Comparison of ENCODE assay signal across 29 mouse cellular contexts in the genomic region with DNA sequence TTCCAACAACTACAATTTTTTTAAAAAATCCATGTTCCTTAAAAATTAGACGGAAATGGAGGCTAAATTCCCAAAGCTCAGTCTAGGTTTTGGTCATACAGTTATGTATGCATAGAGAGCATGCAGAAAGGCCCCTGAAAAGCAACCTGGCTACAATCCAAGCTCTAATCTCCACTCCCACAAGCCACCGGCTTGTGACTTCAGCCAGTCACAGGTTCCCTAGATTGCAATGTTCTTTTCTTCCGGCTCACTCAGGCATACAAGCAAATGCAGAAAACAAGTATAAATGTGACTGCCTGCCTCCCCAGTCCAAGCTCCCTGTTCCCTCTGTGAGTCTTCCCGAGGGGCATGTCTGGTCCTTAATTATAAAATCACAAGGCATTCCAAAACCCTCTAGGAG.
DNase-seq lines count a peak whose midpoint lies in the region; ATAC-seq and TF ChIP-seq lines count a peak whose summit lies in the region.
"Had no signal": no experiment of that assay in that cellular context is flagged by ENCODE, and none has a peak within 500 bp of the region (broad histone marks: within the 10 kb centered on the region; RNA-seq: fewer than 3 reads in every experiment).

No protein-coding gene starts in this region.

- no peaks in the 10 kb centered on the region for H3K27me3 ChIP-seq in forebrain, embryonic 11.5 days (ENCODE audit: control insufficient read depth, insufficient read depth, low read length)
- H3K27me3 ChIP-seq in forebrain, embryonic 12.5 days: 0 out of 2 replicates have a peak, but pooled peaks cover 5% of the 10 kb centered on the region
- H3K27me3 ChIP-seq in heart, postnatal 0 days (ENCODE audit: control insufficient read depth, insufficient read depth, low read length): no peaks in the 10 kb centered on the region
- H3K27me3 ChIP-seq in kidney, postnatal 0 days (ENCODE audit: insufficient read depth, low read length): no peaks in the 10 kb centered on the region
- H3K27me3 ChIP-seq: embryonic facial prominence, embryonic 13.5 days; forebrain, embryonic 15.5 days; hindbrain, embryonic 12.5 days; intestine, embryonic 15.5 days; limb, embryonic 12.5 days; liver, embryonic 15.5 days; lung, embryonic 15.5 days; midbrain, embryonic 13.5 days; neural tube, embryonic 15.5 days; stomach, embryonic 15.5 days had no signal

- TF ChIP-seq CTCF in heart, postnatal 0 days (IDR thresholded peaks at IDR 0.05; ENCODE audit: low read depth): no peak
- TF ChIP-seq CTCF in kidney, postnatal 0 days (IDR thresholded peaks at IDR 0.05; ENCODE audit: low read depth): no peak
- no peak for TF ChIP-seq CTCF in brain, embryonic 14.5 days (IDR thresholded peaks at IDR 0.05; ENCODE audit: borderline replicate concordance, extremely low read depth, insufficient read depth, insufficient read length)

- ATAC-seq in forebrain, embryonic 11.5 days (replicated peaks; ENCODE audit: low FRiP score): 0 out of 2 replicates have a peak, but pooled peaks have one; percentile 33
- ATAC-seq in forebrain, embryonic 12.5 days (ENCODE audit: low FRiP score): no peak
- ATAC-seq in heart, postnatal 0 days (ENCODE audit: insufficient read depth, low read depth): no peak; the same call in 1 of the 2 replicates
- ATAC-seq in kidney, postnatal 0 days (replicated peaks; ENCODE audit: low FRiP score, low read depth): no peak
- ATAC-seq: forebrain, embryonic 15.5 days; hindbrain, postnatal 0 days; intestine, embryonic 15.5 days; midbrain, embryonic 13.5 days; Patski had no signal

- H3K9me3 ChIP-seq in forebrain, embryonic 11.5 days (ENCODE audit: control insufficient read depth, low read length): no peaks in the 10 kb centered on the region
- H3K9me3 ChIP-seq in forebrain, embryonic 12.5 days: no peaks in the 10 kb centered on the region
- no peaks in the 10 kb centered on the region for H3K9me3 ChIP-seq in heart, postnatal 0 days (replicated peaks; ENCODE audit: control insufficient read depth, low read length)
- no peaks in the 10 kb centered on the region for H3K9me3 ChIP-seq in kidney, postnatal 0 days (replicated peaks; ENCODE audit: low read length)
- H3K9me3 ChIP-seq: embryonic facial prominence, embryonic 13.5 days; forebrain, embryonic 15.5 days; hindbrain, embryonic 12.5 days; intestine, embryonic 15.5 days; limb, embryonic 12.5 days; liver, embryonic 15.5 days; lung, embryonic 15.5 days; midbrain, embryonic 13.5 days; neural tube, embryonic 15.5 days; stomach, embryonic 15.5 days had no signal

- H3K4me2 ChIP-seq in forebrain, embryonic 11.5 days (ENCODE audit: low read depth, low read length, severe bottlenecking): no peak overlapping the region
- H3K4me2 ChIP-seq in forebrain, embryonic 12.5 days: no peak overlapping the region
- H3K4me2 ChIP-seq in heart, postnatal 0 days (ENCODE audit: low read depth, low read length): no peak overlapping the region
- H3K4me2 ChIP-seq in kidney, postnatal 0 days (ENCODE audit: low read length): no peak overlapping the region
- H3K4me2 ChIP-seq: embryonic facial prominence, embryonic 13.5 days; forebrain, embryonic 15.5 days; hindbrain, embryonic 12.5 days; intestine, embryonic 15.5 days; limb, embryonic 12.5 days; liver, embryonic 15.5 days; lung, embryonic 15.5 days; midbrain, embryonic 13.5 days; neural tube, embryonic 15.5 days; stomach, embryonic 15.5 days had no signal

- no peak overlapping the region for H3K27ac ChIP-seq in forebrain, embryonic 11.5 days (ENCODE audit: low read depth, low read length)
- no peak overlapping the region for H3K27ac ChIP-seq in forebrain, embryonic 12.5 days
- peak overlapping the region; percentile 19; the same call in 1 of the 2 replicates for H3K27ac ChIP-seq in heart, postnatal 0 days (ENCODE audit: low read depth)
- no peak overlapping the region for H3K27ac ChIP-seq in kidney, postnatal 0 days
- H3K27ac ChIP-seq: embryonic facial prominence, embryonic 13.5 days; forebrain, embryonic 15.5 days; gastrocnemius, adult 2 months; hindbrain, embryonic 12.5 days; hindbrain, postnatal 0 days; intestine, embryonic 15.5 days; layer of hippocampus, adult 2 months; left cerebral cortex, adult 2 months; limb, embryonic 12.5 days; liver, embryonic 15.5 days; lung, embryonic 15.5 days; midbrain, embryonic 13.5 days; neural tube, embryonic 15.5 days; stomach, embryonic 15.5 days had no signal

- peaks cover 3% of the 10 kb centered on the region; the same call in 1 of the 2 replicates for H3K4me1 ChIP-seq in forebrain, embryonic 11.5 days (replicated peaks; ENCODE audit: control insufficient read depth, insufficient read depth, low read length)
- H3K4me1 ChIP-seq in forebrain, embryonic 12.5 days: peaks cover 7% of the 10 kb centered on the region
- no peaks in the 10 kb centered on the region for H3K4me1 ChIP-seq in heart, postnatal 0 days (ENCODE audit: control insufficient read depth, insufficient read depth)
- H3K4me1 ChIP-seq in kidney, postnatal 0 days (replicated peaks; ENCODE audit: insufficient read depth, low read length): no peaks in the 10 kb centered on the region
- H3K4me1 ChIP-seq: forebrain, embryonic 15.5 days; intestine, embryonic 15.5 days; liver, embryonic 15.5 days; lung, embryonic 15.5 days; stomach, embryonic 15.5 days had no signal

- peak; percentile 67; the same call in 1 of the 2 replicates for TF ChIP-seq EP300 in heart, postnatal 0 days (IDR thresholded peaks at IDR 0.05; ENCODE audit: low read depth)

- TF ChIP-seq POLR2A in brain, embryonic 14.5 days (IDR thresholded peaks at IDR 0.05; ENCODE audit: borderline replicate concordance, extremely low read depth, insufficient read depth, insufficient read length, poor library complexity, severe bottlenecking): no peak

- 43% methylated on average over 4 of the region's 4 CpGs for WGBS in forebrain, embryonic 11.5 days
- WGBS in forebrain, embryonic 12.5 days: 36% methylated on average over 4 of the region's 4 CpGs
- WGBS in heart, postnatal 0 days: 29% methylated on average over 4 of the region's 4 CpGs
- WGBS in kidney, postnatal 0 days: 25% methylated on average over 4 of the region's 4 CpGs

- DNase-seq in forebrain, embryonic 11.5 days (ENCODE audit: low spot score): no peak
- peak; percentile 64 for DNase-seq in heart, postnatal 0 days (ENCODE audit: low spot score)
- DNase-seq in heart, postnatal 14 days: no peak
- peak; percentile 38 for DNase-seq in kidney, postnatal 0 days (ENCODE audit: low spot score)
- no peak for DNase-seq in kidney, postnatal 10 days
- peak; percentile 73 for DNase-seq in brain, embryonic 14.5 days (ENCODE audit: low read depth)
- DNase-seq: adrenal gland, postnatal 10 days; cerebellum, adult 11 months; cerebellum, adult 9-10 months; gastrocnemius, adult 2 months; gastrocnemius, postnatal 36 days; heart, adult 18-20 months; retina, postnatal 1 day; right cerebral cortex, postnatal 14 days had no signal

- intact Hi-C loops in heart, postnatal 14 days (cut with DNase I): no loop called here

- no peak overlapping the region for H3K4me3 ChIP-seq in forebrain, embryonic 11.5 days (ENCODE audit: low read depth, low read length)
- no peak overlapping the region for H3K4me3 ChIP-seq in forebrain, embryonic 12.5 days (replicated peaks)
- H3K4me3 ChIP-seq in heart, postnatal 0 days (ENCODE audit: low read depth, low read length): no peak overlapping the region
- no peak overlapping the region for H3K4me3 ChIP-seq in kidney, postnatal 0 days (replicated peaks; ENCODE audit: low read depth, low read length)
- H3K4me3 ChIP-seq: embryonic facial prominence, embryonic 13.5 days; forebrain, embryonic 15.5 days; gastrocnemius, adult 2 months; hindbrain, embryonic 12.5 days; intestine, embryonic 15.5 days; layer of hippocampus, adult 2 months; left cerebral cortex, adult 2 months; limb, embryonic 12.5 days; liver, embryonic 15.5 days; lung, embryonic 15.5 days; midbrain, embryonic 13.5 days; neural tube, embryonic 15.5 days; stomach, embryonic 15.5 days had no signal

- H3K9ac ChIP-seq in forebrain, embryonic 11.5 days (ENCODE audit: low read length): no peak overlapping the region
- H3K9ac ChIP-seq in forebrain, embryonic 12.5 days: no peak overlapping the region
- no peak overlapping the region for H3K9ac ChIP-seq in heart, postnatal 0 days (replicated peaks; ENCODE audit: low read depth, low read length)
- no peak overlapping the region for H3K9ac ChIP-seq in kidney, postnatal 0 days (ENCODE audit: low read depth, low read length)
- H3K9ac ChIP-seq: embryonic facial prominence, embryonic 13.5 days; forebrain, embryonic 15.5 days; hindbrain, embryonic 12.5 days; intestine, embryonic 15.5 days; limb, embryonic 12.5 days; liver, embryonic 15.5 days; lung, embryonic 15.5 days; midbrain, embryonic 13.5 days; neural tube, embryonic 15.5 days; stomach, embryonic 15.5 days had no signal

- no peaks in the 10 kb centered on the region for H3K36me3 ChIP-seq in forebrain, embryonic 11.5 days (ENCODE audit: control insufficient read depth, insufficient read depth, low read length)
- H3K36me3 ChIP-seq in forebrain, embryonic 12.5 days (replicated peaks): no peaks in the 10 kb centered on the region
- H3K36me3 ChIP-seq in heart, postnatal 0 days (replicated peaks; ENCODE audit: control insufficient read depth, insufficient read depth, low read length): no peaks in the 10 kb centered on the region
- no peaks in the 10 kb centered on the region for H3K36me3 ChIP-seq in kidney, postnatal 0 days (ENCODE audit: insufficient read depth, low read length)
- H3K36me3 ChIP-seq: embryonic facial prominence, embryonic 13.5 days; forebrain, embryonic 15.5 days; hindbrain, embryonic 12.5 days; intestine, embryonic 15.5 days; limb, embryonic 12.5 days; liver, embryonic 15.5 days; lung, embryonic 15.5 days; midbrain, embryonic 13.5 days; neural tube, embryonic 15.5 days; stomach, embryonic 15.5 days had no signal

Comparison
In these comparisons a context has a peak if more than half of its experiments do, and no peak if none do; other contexts are left out.
1. DNase-seq: peak in heart, postnatal 0 days (single experiment), kidney, postnatal 0 days (single experiment) and brain, embryonic 14.5 days (single experiment); none in forebrain, embryonic 11.5 days (single experiment), heart, postnatal 14 days (0 of 2) and kidney, postnatal 10 days (single experiment).